In the genomic region with DNA sequence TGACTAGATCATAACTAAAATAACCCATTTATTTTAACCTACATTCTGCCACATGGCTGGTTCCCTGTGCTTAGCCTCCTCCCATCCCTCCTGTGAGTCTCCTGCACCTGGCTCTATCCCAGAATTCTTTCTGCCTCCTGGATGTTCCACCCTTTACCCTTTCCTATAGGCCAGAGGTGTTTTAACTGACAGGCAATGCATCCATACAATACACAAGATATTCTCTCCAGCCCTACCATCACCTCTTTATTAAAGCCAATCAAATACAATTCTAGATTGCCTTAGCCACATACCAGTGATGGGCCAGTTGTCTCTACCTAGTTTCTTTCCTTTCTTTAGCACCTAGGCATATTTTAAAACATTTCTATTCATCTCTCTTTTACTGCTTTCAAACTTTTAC, we compare ENCODE assay signal across 25 mouse cellular contexts.
DNase-seq lines count a peak whose midpoint lies in the region; ATAC-seq and TF ChIP-seq lines count a peak whose summit lies in the region.
"Had no signal": no experiment of that assay in that cellular context is flagged by ENCODE, and none has a peak within 500 bp of the region (broad histone marks: within the 10 kb centered on the region; RNA-seq: fewer than 3 reads in every experiment).

No protein-coding gene starts in this region.

- no peaks in the 10 kb centered on the region for H3K36me3 ChIP-seq in forebrain, postnatal 0 days (ENCODE audit: insufficient read depth)
- H3K36me3 ChIP-seq: forebrain, embryonic 12.5 days; hindbrain, embryonic 13.5 days; limb, embryonic 12.5 days; liver, embryonic 15.5 days; lung, embryonic 15.5 days had no signal

- no peaks in the 10 kb centered on the region for H3K4me1 ChIP-seq in forebrain, postnatal 0 days (ENCODE audit: insufficient read depth)
- H3K4me1 ChIP-seq: forebrain, embryonic 12.5 days; hindbrain, embryonic 13.5 days; limb, embryonic 12.5 days; liver, embryonic 15.5 days; lung, embryonic 15.5 days had no signal

- no peak overlapping the region for H3K4me2 ChIP-seq in forebrain, postnatal 0 days (ENCODE audit: low read depth)
- H3K4me2 ChIP-seq: forebrain, embryonic 12.5 days; heart, embryonic 11.5 days; hindbrain, embryonic 13.5 days; limb, embryonic 12.5 days; liver, embryonic 15.5 days; lung, embryonic 15.5 days had no signal

- no peak overlapping the region for H3K27ac ChIP-seq in forebrain, postnatal 0 days (ENCODE audit: low read depth, low read length)
- H3K27ac ChIP-seq: forebrain, embryonic 12.5 days; hindbrain, embryonic 13.5 days; layer of hippocampus, adult 2 months; left cerebral cortex, adult 2 months; limb, embryonic 12.5 days; liver, embryonic 15.5 days; lung, embryonic 15.5 days had no signal

- no peak for TF ChIP-seq POLR2A in brain, embryonic 14.5 days (IDR thresholded peaks at IDR 0.05; ENCODE audit: borderline replicate concordance, extremely low read depth, insufficient read depth, insufficient read length, poor library complexity, severe bottlenecking)

- DNase-seq in cerebellum, postnatal 10 days = peak; percentile 30 to 40
- DNase-seq in 3T3-L1 (ENCODE audit: low read depth, low spot score) = peak; percentile 29
- DNase-seq in Muller cell, postnatal 12 days (ENCODE audit: inconsistent ontology term) = peak; percentile 28
- DNase-seq in brain, embryonic 14.5 days (ENCODE audit: low read depth) = peak; percentile 5
- no peak for DNase-seq in forebrain, postnatal 0 days
- DNase-seq in kidney, postnatal 10 days = no peak
- DNase-seq: adrenal gland, postnatal 10 days; cerebellum, adult 8-10 months; gastrocnemius, postnatal 25 days; heart, adult 18-20 months; heart, postnatal 4 days; kidney, postnatal 25 days; midbrain, embryonic 14.5 days; thymus, postnatal 4 days had no signal

- H3K4me3 ChIP-seq in forebrain, postnatal 0 days (ENCODE audit: low read depth, low read length) = no peak overlapping the region
- H3K4me3 ChIP-seq: erythroblast, embryonic 14.5 days; forebrain, embryonic 12.5 days; hindbrain, embryonic 13.5 days; layer of hippocampus, adult 2 months; left cerebral cortex, adult 2 months; limb, embryonic 12.5 days; liver, embryonic 15.5 days; lung, embryonic 15.5 days had no signal

- H3K27me3 ChIP-seq in forebrain, postnatal 0 days (ENCODE audit: insufficient read depth, low read length) = no peaks in the 10 kb centered on the region
- H3K27me3 ChIP-seq: forebrain, embryonic 12.5 days; hindbrain, embryonic 13.5 days; liver, embryonic 15.5 days; lung, embryonic 15.5 days had no signal

- no peak overlapping the region for H3K9ac ChIP-seq in forebrain, postnatal 0 days
- H3K9ac ChIP-seq: forebrain, embryonic 12.5 days; hindbrain, embryonic 13.5 days; limb, embryonic 12.5 days; liver, embryonic 15.5 days; lung, embryonic 15.5 days had no signal

- TF ChIP-seq CTCF in brain, embryonic 14.5 days (IDR thresholded peaks at IDR 0.05; ENCODE audit: borderline replicate concordance, extremely low read depth, insufficient read depth, insufficient read length) = no peak
- TF ChIP-seq CTCF in forebrain, postnatal 0 days (IDR thresholded peaks at IDR 0.05; ENCODE audit: low read depth) = no peak

- ATAC-seq in cerebellum, adult (ENCODE audit: insufficient number of reproducible peaks, low FRiP score, low TSS enrichment) = no peak
- no peak for ATAC-seq in forebrain, postnatal 0 days
- ATAC-seq: intestine, embryonic 16.5 days had no signal

- no peaks in the 10 kb centered on the region for H3K9me3 ChIP-seq in forebrain, postnatal 0 days (ENCODE audit: low read length)
- H3K9me3 ChIP-seq: forebrain, embryonic 12.5 days; hindbrain, embryonic 13.5 days; limb, embryonic 12.5 days; liver, embryonic 15.5 days; lung, embryonic 15.5 days had no signal

Comparison
In these comparisons a context has a peak if more than half of its experiments do, and no peak if none do; other contexts are left out.
1. DNase-seq: peak in cerebellum, postnatal 10 days (2 of 2), 3T3-L1 (single experiment), Muller cell, postnatal 12 days (single experiment) and brain, embryonic 14.5 days (single experiment); none in forebrain, postnatal 0 days (single experiment) and kidney, postnatal 10 days (single experiment).